Mouse (Mus musculus) left cerebral cortex, adult 8-10 months (tissue): ENCODE data around the gene Ppp1r9b. TPM values are rescaled to one million over a fixed set of nuclear protein-coding genes. Genes with fewer than 3 reads are reported as not detected.
A peak's percentile ranks its signal among the peaks of the same experiment; 100 is the strongest.

Experiments
- DNase-seq, 2 experiments: peaks; one replicate each; pipeline ENCODE4 v3.0.0; 2022; ENCODE audit warnings: low spot score in 2 of 2
- total RNA-seq, 4 experiments: library from RNA; stranded (reverse); gene quantifications; 2 replicates each; pipeline ENCODE4 v1.2.4; 2022

Gene Ppp1r9b
- total RNA-seq, 4 experiments from 2014 or later: 708 to 774 (median 713) TPM

DNA sequence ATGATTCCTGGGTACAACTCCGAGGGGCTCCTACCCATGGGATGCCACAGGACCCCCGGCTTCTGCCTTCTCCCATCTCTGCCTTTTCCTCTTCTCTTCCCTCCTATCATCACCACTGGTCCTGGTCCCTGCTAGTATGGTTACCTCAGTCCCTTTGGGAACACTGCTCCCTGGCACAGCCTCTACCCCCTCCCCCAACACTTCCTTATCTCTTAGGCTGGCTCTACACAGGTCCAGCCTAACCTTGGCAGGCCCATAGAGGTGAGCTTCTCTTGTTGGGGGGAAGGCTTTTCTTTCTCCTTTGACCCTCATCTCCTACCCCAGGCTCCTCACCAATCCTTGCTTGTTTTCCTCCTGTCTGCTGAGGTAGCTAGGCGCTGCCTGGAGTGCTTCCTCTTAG is 24.6 kb downstream of the Ppp1r9b start:
- no peak for DNase-seq

DNA sequence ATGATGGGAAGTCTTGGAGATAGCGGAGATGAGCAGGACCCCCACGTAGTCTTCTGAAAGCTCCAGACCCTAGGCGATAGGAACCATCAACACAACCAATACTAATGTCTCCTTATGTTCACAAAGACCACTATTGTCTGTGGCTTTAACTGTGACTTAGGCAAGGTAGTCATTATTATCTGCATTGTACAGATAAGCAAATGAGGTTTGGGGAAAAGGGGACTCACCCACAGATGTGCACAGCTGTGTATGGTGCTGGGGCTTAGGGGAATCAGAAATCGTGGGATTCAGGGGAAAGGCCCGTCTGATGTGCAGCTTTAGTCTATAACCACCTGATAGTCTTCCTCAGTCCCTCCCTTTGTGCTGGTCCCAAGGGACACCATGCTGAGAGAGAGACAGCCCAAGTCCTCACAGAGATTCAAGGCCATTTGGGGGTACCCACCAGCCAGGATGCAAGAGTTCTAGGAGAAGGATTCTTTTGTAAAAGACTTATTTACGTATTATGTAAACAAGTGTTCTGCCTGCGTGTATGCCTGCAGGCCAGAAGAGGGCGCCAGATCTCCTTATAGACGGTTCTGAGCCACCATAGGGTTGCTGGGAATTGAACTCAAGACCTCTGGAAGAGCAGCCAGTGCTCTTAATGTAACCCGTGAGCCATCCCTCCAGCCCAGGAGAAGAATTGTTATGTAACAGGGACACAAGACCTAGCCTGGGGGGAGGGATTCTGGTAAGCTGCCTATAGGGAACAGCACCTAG is 31.6 kb downstream of the Ppp1r9b start:
- no peak for DNase-seq

GRCm38 (mm10) chr11:95023481-95023880 is 32.6 kb downstream of the Ppp1r9b start:
- DNase-seq: no peak

GRCm38 (mm10) chr11:95024439-95025184 is 33.8 kb downstream of the Ppp1r9b start:
- no peak for DNase-seq

DNA sequence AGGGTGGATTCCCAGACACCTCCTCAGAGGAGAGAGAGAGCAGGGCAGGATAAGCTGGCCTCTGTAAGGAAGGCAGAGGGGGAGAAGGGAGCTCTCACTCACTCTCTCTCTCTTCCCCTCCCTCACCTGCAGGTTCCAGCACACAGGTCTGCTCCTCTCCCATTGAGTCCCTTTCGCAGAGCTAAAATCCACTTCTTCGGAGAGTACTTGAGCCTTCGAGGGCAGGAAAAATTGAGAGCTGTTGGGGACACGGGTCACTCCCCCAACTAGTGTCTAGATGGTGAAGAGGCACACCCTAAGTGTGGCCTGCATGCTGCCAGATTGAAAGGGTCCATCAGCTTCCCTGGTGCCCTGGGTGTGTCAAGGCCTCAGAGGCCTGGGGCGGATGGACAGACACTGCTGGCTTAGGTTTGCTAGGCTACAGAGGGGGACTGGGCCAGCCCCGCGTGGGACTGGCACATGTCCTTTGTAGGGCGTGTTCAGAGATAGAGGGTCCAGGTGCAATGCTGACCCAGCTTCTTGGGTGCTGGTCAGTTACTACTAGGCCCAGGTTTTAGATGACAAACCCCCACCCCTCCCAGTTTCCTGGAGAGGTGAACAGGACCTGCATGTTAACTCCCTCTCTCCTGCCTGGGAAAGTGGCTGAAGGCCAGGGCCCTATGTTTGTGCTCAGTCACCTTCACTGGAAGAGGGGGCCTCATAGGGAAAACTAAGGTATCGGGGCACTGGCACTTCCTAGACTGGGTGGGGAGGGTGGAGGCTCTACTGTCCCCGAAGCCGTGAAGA is 34.6 kb downstream of the Ppp1r9b start:
- no peak for DNase-seq

- DNase-seq: no peak
These were observed 35.3 kb downstream of the Ppp1r9b start for GRCm38 (mm10) chr11:95026090-95026542.

DNA sequence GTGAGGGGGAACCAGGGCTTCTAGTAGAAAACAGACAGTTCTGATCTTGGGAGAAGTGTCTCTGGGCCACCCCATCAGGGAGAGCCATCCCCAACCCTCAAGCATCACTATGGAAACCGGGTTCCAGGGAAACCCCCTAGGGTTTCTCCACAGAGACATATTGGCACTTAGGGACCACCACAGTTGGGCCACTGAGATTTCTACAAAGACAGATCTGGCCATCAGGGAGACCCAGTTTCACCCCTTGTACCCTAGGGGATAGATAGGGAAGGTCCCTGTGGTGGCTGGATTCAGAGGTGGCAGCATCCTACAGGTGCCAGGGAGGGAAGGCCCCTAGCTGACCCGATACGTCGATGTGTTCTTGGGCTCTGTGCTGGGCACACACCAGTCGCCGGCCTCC is 36.0 kb downstream of the Ppp1r9b start:
- no peak for DNase-seq

DNA sequence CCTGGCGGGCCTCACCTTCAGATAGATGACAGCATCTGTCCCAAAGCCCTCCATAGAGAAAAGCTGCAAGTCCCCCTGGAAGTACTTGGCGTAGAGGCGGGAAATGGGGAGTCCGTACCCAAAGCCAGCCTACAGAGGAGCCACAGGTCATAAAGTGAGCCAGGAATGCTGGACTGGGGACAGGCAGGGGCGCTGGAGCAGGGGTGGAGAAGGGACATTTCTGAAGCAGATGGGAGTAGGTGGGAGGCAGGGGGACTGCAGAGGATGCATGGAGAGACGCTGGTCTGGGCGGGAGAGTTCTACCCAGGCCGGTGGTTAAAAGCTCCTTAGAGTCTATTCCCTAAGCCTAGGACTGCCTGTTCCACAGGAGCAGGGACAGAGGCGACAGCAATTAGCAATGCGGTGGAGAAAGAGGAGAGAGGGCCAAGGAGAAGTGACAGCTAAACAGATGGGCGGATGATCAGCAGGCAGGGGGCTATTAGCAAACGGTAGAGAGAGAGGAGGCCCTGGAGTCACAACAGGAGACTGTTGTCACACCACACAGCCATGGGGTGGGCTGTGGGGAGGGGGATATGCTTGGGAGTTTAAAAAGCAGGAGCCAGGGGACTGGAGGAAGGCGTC is 37.1 kb downstream of the Ppp1r9b start:
- no peak for DNase-seq

- no peak for DNase-seq
These were observed 42.1 kb downstream of the Ppp1r9b start for GRCm38 (mm10) chr11:95032945-95033344.

DNA sequence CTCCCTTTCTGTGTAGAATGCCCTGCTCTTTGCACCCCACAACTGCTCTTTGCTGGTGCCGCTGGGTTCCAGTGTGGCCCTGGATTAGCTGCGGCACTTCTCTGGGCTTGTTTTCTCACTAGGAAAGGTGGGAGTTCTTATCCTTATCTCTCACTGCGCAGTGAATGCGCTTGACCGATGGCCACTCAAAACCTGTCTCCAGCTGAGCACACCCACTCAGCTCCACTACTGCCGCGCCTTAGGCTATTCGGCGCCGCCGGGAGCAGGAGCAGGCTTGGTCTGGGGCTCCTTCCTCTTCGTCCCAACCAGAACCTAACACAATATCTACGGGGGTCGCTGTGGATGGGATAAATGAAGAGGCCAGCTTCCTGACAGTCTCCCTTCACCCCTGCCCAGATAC is 42.8 kb downstream of the Ppp1r9b start:
- DNase-seq: no peak

- peak in 1 of 2 experiments; percentile 78 for DNase-seq
These were observed 44.1 kb downstream of the Ppp1r9b start for GRCm38 (mm10) chr11:95034902-95035301.

DNA sequence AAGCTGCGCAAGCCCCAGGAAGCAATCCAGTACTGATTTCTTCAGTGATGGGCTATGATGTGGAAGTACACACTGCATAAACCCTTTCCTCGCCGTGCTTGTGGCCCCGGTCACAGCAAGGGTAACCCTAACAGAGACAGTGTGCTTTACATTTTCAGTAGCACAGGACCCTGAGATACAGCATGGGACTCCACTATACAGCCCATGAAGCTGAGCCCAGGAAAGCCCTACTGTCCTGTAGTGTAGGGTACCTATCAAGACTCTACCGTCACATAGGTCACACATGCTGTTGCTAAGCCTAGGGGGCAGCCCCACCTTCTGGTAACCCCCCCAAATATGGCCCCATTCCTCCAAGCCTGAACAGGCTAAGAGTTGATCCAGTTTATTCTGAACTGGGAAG is 45.7 kb downstream of the Ppp1r9b start:
- DNase-seq: no peak

DNA sequence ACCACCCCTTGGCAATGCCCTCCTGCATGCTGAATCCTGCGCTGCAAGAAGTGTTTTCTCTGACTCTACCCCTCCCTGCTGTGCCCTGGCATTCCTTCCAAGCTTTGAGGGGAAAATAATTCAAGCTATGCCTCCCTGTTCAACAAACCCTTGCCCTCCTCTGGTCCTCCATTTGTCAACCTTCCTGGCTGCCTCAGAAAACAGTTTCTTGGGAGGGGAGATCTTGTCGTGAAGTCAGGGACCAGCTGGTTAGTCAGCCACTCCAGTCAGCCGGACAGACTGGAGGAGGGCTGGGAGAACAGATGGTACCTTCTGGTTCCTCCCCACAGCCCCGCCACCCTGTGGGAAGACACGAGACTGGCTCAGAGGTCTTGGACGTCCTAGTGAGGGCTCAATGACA is 46.5 kb downstream of the Ppp1r9b start:
- no peak for DNase-seq

DNA sequence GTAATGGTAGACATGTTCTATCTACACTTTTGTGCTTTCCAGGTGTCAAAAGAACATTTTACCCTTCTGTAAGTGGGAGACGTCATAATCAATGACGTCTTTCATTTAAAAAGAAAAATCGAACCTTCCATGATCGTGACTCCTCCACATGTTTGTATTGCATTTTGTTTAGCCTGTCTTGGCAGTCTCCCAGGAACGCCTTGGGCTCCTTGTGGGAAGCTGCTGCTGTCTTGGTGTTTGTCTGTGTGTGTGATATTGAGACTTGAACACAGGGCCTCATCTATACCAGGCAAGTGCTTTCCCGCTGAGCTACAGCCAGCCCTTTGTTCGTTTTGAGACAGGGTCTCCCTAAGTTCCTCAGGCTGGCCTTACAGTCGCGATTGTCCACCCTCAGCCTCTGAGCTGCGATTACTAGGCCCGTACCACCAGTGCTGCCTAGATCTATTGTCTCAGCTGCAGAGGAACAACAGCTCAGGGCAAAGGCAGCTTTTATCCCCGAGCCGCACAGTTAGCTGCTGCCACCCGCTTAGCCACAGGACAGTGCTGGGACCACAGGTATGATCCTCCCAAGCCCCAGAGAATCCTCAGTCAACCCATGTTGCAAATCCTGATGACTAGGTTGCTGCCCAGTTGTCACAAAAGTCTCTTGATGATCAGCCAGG is 47.5 kb downstream of the Ppp1r9b start:
- DNase-seq: no peak

GRCm38 (mm10) chr11:95038818-95039655 is 48.2 kb downstream of the Ppp1r9b start:
- DNase-seq: no peak

DNA sequence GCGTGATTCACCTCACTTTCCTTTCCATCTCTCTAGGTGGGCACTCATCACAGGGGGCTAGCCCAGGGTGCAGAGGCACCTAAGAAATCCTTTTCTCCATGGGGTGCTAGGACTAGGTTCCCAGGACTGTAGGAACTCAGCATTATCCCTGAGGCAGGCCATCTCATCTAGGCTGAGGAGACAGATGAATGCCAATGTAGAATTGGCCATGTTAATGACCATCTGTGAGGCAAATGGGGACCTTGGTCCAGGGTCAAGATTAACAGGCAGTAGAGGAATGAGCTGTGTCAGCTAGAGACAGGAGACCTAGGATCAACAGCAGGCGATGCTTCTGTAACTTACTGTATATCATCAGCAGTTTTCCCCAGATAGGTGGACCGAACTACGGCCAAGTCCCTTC is 48.9 kb downstream of the Ppp1r9b start:
- DNase-seq: no peak

DNA sequence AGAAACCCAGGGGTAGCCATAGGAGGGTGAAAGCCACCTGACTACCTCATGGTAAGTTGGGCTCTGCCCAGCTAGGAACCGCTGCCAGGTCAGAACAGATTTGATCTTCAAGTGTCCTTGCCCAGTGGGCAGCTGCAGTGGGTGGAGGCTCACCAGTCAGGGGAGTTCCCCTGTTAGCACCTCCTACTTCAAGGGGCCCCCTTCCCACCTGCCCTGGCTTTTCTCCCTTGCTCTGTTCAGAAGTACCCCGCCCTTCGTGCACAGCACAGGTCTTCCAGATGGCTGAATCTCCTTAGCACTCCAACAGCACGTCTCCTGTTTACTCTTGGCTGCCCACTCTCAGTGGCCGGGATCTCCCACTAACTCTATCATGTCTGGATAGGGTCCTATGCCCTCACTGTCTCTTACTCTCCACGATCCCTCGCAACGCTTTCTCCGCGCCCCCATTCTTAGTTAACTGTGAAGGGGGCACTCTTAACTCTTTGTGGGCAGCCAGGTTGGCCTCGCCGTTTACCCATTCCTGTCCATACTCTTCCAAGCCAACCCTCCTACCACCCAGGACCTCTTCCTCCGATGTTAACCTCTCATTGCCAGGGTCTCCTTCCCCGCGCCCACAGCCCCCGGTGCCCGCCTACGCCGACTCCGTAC is 49.8 kb downstream of the Ppp1r9b start:
- DNase-seq: peak in 1 of 2 experiments; percentile 67

GRCm38 (mm10) chr11:95041139-95041609 is 50.3 kb downstream of the Ppp1r9b start, which contains the start of gene Pdk2:
Pdk2 (minus strand) TSS chr11:95041354.
- peak; percentile 90 to 98 for DNase-seq

DNA sequence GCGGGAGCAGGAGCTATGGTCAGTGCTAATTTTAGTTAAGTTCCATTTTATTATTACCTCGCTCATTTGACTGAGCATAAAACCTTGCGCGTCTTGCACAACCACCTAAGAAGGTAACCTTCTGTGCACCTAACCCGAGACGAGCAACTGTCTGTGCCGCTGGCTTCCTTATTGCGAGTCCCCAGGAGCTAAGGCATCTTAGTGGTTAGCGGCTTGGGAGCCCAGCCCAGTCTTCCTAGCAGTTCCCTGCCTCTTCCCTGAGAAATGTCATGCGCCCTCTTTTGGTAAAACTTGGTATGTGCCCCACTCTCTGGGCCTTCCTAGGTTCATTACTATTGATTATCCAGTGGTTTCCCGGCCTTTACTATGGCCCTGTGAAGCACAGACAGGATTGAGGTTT is 51.3 kb downstream of the Ppp1r9b start:
- peak; percentile 75 to 76 for DNase-seq
